Mouse (Mus musculus): ENCODE measurements around the gene Fbn1.

DNA sequence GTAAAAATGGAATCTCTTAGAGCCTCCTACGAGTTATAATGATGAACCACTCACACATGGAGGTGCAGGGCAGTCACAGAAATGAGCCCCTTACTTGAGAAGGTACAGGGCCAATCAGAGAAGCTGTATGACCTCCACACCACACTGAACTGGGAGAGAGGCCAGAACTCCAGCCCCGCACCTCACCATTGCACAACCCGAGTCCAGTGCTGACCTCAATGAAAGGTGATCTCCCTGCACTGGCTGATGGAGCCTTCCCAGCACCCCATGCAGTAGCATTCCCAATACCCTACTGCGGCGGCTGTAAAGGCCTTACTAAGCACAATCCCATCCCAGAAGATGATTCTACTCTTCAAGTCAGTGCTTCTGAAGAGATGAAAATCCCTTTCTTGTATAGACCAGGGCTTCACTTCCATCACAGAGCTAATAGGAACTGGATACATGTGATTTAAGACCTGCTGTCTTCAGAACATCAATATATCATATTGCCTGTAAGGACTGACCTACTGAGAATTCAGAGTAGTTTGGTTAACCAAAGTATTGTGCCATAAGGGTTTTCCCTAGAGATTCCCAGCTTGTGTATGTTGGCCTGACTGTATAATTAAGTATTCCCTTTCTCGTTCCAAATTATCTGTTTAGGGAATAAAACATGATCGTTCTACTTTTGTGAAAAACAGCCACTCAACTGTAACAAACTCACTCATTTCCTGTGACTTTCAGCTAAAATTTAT, 182.5 kb downstream of the Fbn1 start:
- TF ChIP-seq CTCF (IDR thresholded peaks at IDR 0.05; ENCODE audit: insufficient read depth, low read length) (no peak), POLR2A (IDR thresholded peaks at IDR 0.05; ENCODE audit: borderline replicate concordance, extremely low read depth, low read depth, low read length) (no peak)

Measured in lung, adult 2 months (tissue).